Mouse (Mus musculus) liver, embryonic 14.5 days (tissue): ENCODE data around the gene Rbm39. TPM values are rescaled to one million over a fixed set of nuclear protein-coding genes. Genes with fewer than 3 reads are reported as not detected.
A peak's percentile ranks its signal among the peaks of the same experiment; 100 is the strongest.

Experiments used
- ATAC-seq: fragments of 200-750 bp; cut with Nextera tagmentation; 2 replicates; pipeline ENCODE4 v1.8.0; 2017; ENCODE audit warnings: moderate number of reproducible peaks, mild to moderate bottlenecking, moderate library complexity; ENCODE audit not compliant: insufficient read depth
- DNase-seq, 3 experiments: peaks; one replicate each; pipeline ENCODE4 v3.0.0-alpha.2; 2012 to 2013; ENCODE audit warnings: low read depth in 3 of 3, low spot score in 3 of 3
- H3K27ac ChIP-seq: fragments of 300-500 bp; sonication (generic); 2 replicates; pipeline ENCODE4 v1.5.1; 2014; ENCODE audit warnings: moderate library complexity, mild to moderate bottlenecking, control low read depth, inconsistent platforms
- H3K27me3 ChIP-seq: fragments of 300-500 bp; sonication (generic); 2 replicates; pipeline ENCODE4 v1.6.1; 2014; ENCODE audit warnings: mild to moderate bottlenecking, low read length, moderate library complexity; ENCODE audit not compliant: control insufficient read depth, insufficient read depth
- H3K36me3 ChIP-seq: fragments of 300-500 bp; sonication (generic); replicated peaks from 2 replicates; pipeline ENCODE4 v1.6.1; 2014; ENCODE audit warnings: low read depth; ENCODE audit not compliant: control insufficient read depth, insufficient read depth
- H3K4me1 ChIP-seq, 2 experiments: fragments of 200-500 bp in 1 of 2; fragments of 300-500 bp in 1 of 2; sonication (generic) in 1 of 2; replicated peaks; 2 replicates each; pipeline ENCODE4 v1.6.1; 2012 to 2014; ENCODE audit warnings: antibody characterized with exemption in 1 of 2, inconsistent platforms in 1 of 2, low read length in 1 of 2; ENCODE audit not compliant: control insufficient read depth in 2 of 2, insufficient read depth in 2 of 2
- H3K4me2 ChIP-seq: fragments of 300-500 bp; sonication (generic); 2 replicates; pipeline ENCODE4 v1.6.1; 2014; ENCODE audit warnings: low read depth, mild to moderate bottlenecking, control low read depth, moderate library complexity
- H3K4me3 ChIP-seq, 2 experiments: fragments of 200-500 bp in 1 of 2; fragments of 300-500 bp in 1 of 2; sonication (generic) in 1 of 2; 2 replicates each; pipeline ENCODE4 v1.5.1; 2012 to 2014; ENCODE audit warnings: low read depth in 2 of 2, low read length in 2 of 2, mild to moderate bottlenecking in 2 of 2, control low read depth in 1 of 2, inconsistent platforms in 1 of 2, moderate library complexity in 1 of 2; ENCODE audit not compliant: insufficient read depth in 1 of 2
- H3K9ac ChIP-seq: fragments of 300-500 bp; sonication (generic); replicated peaks from 2 replicates; pipeline ENCODE4 v1.6.1; 2014; ENCODE audit warnings: mild to moderate bottlenecking, control low read depth, moderate library complexity
- H3K9me3 ChIP-seq: fragments of 300-500 bp; sonication (generic); 2 replicates; pipeline ENCODE4 v1.6.1; 2016; ENCODE audit warnings: low read length, mixed read lengths; ENCODE audit not compliant: control insufficient read depth
- CTCF ChIP-seq: IDR thresholded peaks from 2 replicates; pipeline ENCODE4 v1.5.1; 2016; ENCODE audit warnings: antibody characterized with exemption, low read depth, control low read depth
- EP300 ChIP-seq: IDR thresholded peaks from 2 replicates; pipeline ENCODE4 v1.6.1; 2016; ENCODE audit warnings: antibody characterized with exemption, low read depth
- WGBS: fragments of 180-500 bp; shearing (Covaris S2); extraction: QIAGEN DNeasy Blood & Tissue Kit; methylation state at CpG from one replicate; pipeline ENCODE4 v1.1.7; 2014; ENCODE audit not compliant: insufficient replicate concordance; 5-methylcytosine and 5-hydroxymethylcytosine counted together
- polyA plus RNA-seq, 2 experiments: library from polyadenylated mRNA; depleted of rRNA in 1 of 2; stranded (reverse) in 1 of 2; unstranded in 1 of 2; fragments of >200 nt; fragmentation: Nextera tagmentation in 1 of 2; extraction: Ambion mirVana in 1 of 2; gene quantifications; 2 replicates each; pipeline versions ENCODE4 v1.2.1 to v1.2.3; 2012 to 2014

The Rbm39 gene
- polyA plus RNA-seq, 2 experiments, result 69.5 to 207 TPM

DNA sequence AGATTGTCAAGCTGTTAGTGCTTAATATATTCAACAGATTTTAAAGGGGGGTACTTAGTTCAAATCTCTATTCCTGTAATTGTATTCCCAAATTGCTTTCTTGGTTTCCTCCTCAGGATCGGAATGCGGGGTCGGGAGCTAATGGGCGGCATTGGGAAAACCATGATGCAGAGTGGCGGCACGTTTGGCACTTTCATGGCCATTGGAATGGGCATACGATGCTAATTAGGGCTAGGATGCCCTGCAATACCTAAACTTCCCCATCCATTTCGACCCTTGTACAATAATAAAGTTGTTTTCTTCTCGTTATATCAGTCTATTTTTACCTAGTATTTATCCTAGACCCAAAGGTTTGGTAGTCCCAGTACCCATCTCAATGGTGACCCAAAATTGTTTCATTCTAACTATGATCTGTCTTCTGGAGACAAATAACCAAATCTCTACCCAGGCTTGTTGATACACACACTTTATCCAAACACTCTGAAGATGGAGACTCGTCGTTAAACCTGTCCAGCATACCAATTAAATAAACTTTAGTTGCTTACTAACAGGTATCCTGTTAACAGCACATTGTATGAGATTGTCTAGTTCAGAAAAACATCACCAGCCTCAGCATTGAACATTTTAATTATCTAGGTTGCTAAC, 34.4 kb downstream of the Rbm39 start:
- H3K27me3 ChIP-seq, result no peaks in the 10 kb centered on the region
- 57% methylated on average over 11 of the region's 11 CpGs for WGBS
- H3K9me3 ChIP-seq, result no peaks in the 10 kb centered on the region
- peak overlapping the region in 1 of 2 experiments; percentile 98; a peak in 2 of 4 replicates for H3K4me3 ChIP-seq
- peak overlapping the region; percentile 98 for H3K4me2 ChIP-seq
- peaks cover 44% of the 10 kb centered on the region for H3K36me3 ChIP-seq
- peaks cover 3 to 10% of the 10 kb centered on the region in 2 experiments for H3K4me1 ChIP-seq
- peak overlapping the region; percentile 31 for H3K9ac ChIP-seq
- DNase-seq (no peak), ATAC-seq (no peak)
- H3K27ac ChIP-seq, result no peak overlapping the region
- TF ChIP-seq EP300 (no peak), CTCF (no peak)

DNA sequence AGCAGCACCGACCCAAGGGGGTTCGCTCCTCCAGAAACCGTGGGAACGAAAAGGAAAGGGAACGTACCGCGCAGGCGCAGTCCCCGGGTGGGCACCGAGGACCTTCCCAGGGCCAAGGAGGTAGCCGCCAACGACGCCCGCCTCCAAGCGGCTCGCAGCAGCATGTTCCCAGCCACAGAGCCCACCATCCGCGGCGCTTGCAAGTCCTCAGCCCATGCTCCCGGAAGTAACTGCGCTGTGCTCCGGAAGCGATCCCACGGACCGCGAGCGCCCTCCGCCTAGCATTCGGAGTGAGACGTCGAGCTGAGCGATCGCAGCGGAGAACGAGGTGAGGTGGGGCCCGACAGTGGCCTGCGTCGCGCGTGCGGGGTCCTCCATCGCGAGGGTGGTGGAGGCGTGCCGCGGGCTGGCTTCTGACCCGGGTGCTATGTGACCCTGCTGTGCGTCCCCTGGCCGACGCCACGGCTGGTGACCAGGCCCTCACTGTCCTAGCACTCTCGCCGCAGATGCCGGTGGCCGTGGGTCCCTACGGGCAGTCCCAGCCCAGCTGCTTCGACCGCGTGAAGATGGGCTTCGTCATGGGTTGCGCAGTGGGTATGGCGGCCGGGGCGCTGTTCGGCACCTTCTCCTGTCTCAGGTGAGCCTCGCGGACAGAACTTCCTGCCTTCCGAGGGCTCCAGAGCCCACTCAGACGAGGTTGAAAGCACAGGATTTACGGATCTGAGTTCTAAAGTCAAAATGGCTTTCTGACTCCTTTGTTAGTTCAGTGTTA, 35.9 kb downstream of the Rbm39 start, which contains the start of the genes Romo1 and Nfs1:
Gene Romo1, plus strand, starts transcription at position 87 of the 772 bp plus-strand sequence.
Gene Nfs1, minus strand, starts transcription at position 234 of the 772 bp plus-strand sequence.
- H3K36me3 ChIP-seq, result peaks cover 32% of the 10 kb centered on the region
- ATAC-seq, result peak; percentile 91
- no peak for TF ChIP-seq EP300
- TF ChIP-seq CTCF, result peak; percentile 77

DNA sequence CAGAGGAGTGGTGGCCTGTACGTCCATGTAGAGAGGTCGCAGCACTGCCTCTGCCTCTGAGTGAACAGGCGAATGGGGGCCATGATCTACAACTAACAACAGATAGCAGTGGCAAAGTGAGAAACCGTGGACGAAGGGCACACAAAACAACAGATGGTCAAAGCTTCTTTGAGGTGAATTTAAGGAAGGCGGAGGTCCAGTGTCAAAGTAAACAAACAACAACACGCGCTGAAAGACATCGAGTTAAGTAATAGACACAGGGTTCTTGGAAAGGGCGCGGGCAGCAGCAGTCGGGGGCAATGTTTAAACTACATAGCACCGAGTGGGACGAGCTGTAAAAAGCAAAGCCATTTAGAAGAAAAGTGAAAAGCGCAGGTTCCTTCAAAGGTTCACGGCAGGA, 36.7 kb downstream of the Rbm39 start:
- Histone ChIP-seq H3K27ac (peak overlapping the region; percentile 90), H3K4me1 (peaks cover 3 to 10% of the 10 kb centered on the region in 2 experiments), H3K36me3 (peaks cover 24% of the 10 kb centered on the region), H3K9me3 (no peaks in the 10 kb centered on the region), H3K9ac (peak overlapping the region; percentile 95), H3K4me2 (peak overlapping the region; percentile 98), H3K4me3 (peak overlapping the region; percentile 67 to 98), H3K27me3 (no peaks in the 10 kb centered on the region)
- TF ChIP-seq CTCF, result no peak
- TF ChIP-seq EP300, result no peak
- DNase-seq (peak in 2 of 3 experiments; percentile 9 to 28), ATAC-seq (peak; percentile 7; the same call in 1 of the 2 replicates)
- 2% methylated on average over 16 of the region's 16 CpGs for WGBS

More for the DNA sequence above, 35.9 kb downstream of the Rbm39 start, which contains the start of the genes Romo1 and Nfs1:
- Histone ChIP-seq H3K4me3 (peak within 1 kb of the TSS; percentile 67 to 98), H3K9me3 (no peaks in the 10 kb centered on the region), H3K27me3 (no peaks in the 10 kb centered on the region), H3K27ac (peak within 1 kb of the TSS; percentile 90), H3K4me2 (peak within 1 kb of the TSS; percentile 98), H3K4me1 (peaks cover 3 to 10% of the 10 kb centered on the region in 2 experiments), H3K9ac (peak within 1 kb of the TSS; percentile 95)
- peak; percentile 83 to 87 (median 84) for DNase-seq
- under 1% methylated on average over 67 of the region's 70 CpGs for WGBS

DNA sequence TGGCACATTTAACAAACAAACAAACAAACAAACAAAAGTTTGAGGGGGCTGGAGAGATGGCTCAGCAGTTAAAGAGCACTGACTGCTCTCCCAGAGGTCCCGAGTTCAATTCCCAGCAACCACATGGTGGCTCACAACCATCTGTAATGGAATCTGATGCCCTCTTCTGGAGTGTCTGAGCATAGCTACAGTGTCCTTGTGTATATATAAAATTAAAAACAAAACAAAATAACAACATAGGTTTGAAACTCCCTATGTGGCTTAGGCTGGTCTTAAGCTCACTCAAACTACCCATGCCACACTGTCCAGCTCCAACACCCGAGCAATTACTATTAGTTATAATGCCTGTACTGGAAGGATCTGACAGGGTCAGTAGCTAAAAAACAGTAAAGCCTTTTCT, 37.2 kb downstream of the Rbm39 start:
- 82% methylated on average over 2 of the region's 2 CpGs for WGBS
- H3K27ac ChIP-seq, result no peak overlapping the region

DNA sequence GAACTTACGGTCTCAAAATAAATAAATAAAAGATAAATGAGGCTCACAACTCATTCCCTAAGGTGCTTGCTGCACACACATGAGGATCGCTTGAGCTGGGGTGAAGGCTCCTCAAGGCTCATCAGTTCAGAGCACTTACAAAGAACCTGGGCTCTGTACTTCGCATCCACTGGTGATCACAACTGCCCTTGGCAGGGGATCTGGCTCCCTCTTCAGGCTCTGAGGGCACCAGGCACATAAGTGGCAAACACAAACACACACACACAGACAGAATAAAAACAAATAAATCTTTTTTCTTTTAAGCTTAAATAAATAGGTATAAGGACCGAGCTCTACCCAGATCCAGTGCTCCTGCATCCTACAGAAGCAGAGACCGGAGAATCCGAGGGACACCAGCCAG, 44.3 kb downstream of the Rbm39 start:
- no peak overlapping the region for H3K9ac ChIP-seq
- TF ChIP-seq CTCF (peak; percentile 63), EP300 (no peak)
- WGBS, result 84% methylated on average over 6 of the region's 6 CpGs
- H3K36me3 ChIP-seq, result peaks cover 9% of the 10 kb centered on the region
- no peak overlapping the region for H3K4me2 ChIP-seq
- no peak overlapping the region for H3K27ac ChIP-seq
- no peaks in the 10 kb centered on the region for H3K27me3 ChIP-seq
- H3K9me3 ChIP-seq, result no peaks in the 10 kb centered on the region
- H3K4me1 ChIP-seq, result no peaks in the 10 kb centered on the region
- DNase-seq (no peak), ATAC-seq (no peak)
- H3K4me3 ChIP-seq, result no peak overlapping the region

More for the DNA sequence above, 37.2 kb downstream of the Rbm39 start:
- H3K4me2 ChIP-seq, result peak overlapping the region; percentile 98
- H3K9ac ChIP-seq, result peak overlapping the region; percentile 95
- no peaks in the 10 kb centered on the region for H3K9me3 ChIP-seq
- H3K27me3 ChIP-seq, result no peaks in the 10 kb centered on the region
- DNase-seq (no peak), ATAC-seq (no peak)
- peaks cover 3 to 10% of the 10 kb centered on the region in 2 experiments for H3K4me1 ChIP-seq
- peak; percentile 24; the same call in 1 of the 2 replicates for TF ChIP-seq CTCF
- no peak for TF ChIP-seq EP300
- H3K36me3 ChIP-seq, result peaks cover 19% of the 10 kb centered on the region
- peak overlapping the region; percentile 25 to 98; a peak in 3 of 4 replicates for H3K4me3 ChIP-seq
